Mouse (Mus musculus): ENCODE data around the gene Ccnd2. TPM values are rescaled to one million over a fixed set of nuclear protein-coding genes. Genes with fewer than 3 reads are reported as not detected.

Gene Ccnd2
- total RNA-seq (2014; fragmentation: Nextera tagmentation), result 125 and 390 TPM in 2 replicates
- 51.6 and 54.8 TPM in 2 replicates for total RNA-seq (2017)

DNA sequence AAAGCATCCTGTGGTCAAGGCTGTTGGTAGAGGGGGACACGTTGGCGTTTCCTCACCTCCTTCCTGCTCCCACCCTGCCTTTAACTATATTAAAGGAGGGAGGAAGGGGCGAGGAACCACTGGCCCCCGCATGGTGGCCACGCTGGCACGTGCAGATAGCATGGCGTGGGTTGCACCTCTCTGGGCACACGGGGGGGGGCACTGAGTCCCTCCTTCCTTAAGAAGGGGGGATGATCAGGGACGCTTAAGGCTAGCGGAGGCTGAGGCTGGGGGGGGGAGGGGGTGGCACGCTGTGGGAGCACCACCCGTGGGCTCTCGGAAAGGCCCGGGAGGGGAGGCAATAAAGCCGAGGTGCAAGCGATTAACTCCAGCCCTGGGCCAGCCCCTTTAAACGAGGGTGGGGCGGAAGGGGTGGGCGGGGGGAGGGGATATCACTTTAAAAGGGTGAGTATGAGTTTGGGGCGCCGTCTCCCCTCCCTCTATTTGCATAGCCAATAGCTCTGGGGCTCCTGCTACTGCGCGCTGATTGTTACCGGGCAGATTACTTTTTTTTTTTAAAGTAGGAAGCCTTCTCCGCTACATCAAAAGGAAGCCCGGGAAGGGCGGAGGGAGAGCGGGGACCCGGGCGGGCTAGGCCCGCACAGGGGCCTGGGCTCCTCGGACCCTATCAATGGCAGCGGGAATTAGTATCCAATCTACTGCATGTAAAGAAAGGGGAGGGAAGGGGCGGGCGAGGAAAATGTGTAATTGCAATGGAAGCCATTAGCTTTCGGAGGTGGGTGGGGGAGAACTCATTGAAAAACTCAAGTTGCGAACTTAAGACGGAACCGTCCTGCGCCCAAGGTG, at the start of gene Ccnd2:
Gene Ccnd2 (minus strand): TSS at position 88 of the 846 bp plus-strand sequence.
- peak; percentile 28 for ATAC-seq (replicated peaks; ENCODE audit: poor library complexity, severe bottlenecking)

- peak; percentile 65 for ATAC-seq (replicated peaks; ENCODE audit: poor library complexity, severe bottlenecking)
Measured at GRCm38 (mm10) chr6:127196985-127197384, 45.0 kb upstream of the Ccnd2 start.

GRCm38 (mm10) chr6:127181296-127181695, 29.3 kb upstream of the Ccnd2 start:
- ATAC-seq (replicated peaks; ENCODE audit: poor library complexity, severe bottlenecking), result no peak

DNA sequence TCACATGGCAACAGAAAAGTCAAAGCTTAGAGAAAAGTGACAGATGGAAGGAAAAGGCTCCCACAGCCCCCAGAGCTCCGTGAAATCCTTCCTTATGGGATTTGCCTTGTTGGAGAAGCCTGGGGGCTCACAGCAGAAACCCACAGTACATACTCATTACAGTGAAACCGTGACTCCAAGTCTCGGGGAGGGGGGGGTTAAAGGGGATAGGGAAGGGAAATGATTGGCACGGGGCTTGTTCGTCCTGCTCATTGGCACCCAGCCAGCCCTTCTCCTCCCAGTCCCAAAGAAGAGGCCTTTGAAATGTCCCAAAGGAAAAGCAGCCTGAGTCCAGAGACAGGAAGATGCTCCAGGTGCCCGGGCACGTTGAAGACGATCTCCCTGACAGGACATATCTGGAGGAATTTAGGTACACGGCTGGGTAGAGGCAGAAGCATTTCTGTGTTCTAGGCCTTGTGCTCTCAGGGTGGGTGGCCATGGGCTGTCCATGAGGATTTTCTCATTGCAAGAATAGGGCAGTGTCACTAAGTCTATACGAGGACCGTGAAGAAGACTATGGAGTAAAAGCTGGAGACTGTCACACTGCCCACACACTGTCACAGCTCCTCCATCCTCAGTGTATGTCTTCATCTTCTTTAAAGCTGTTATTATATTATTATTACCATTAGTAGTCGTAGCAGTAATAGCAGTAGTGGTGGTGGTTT, 27.2 kb upstream of the Ccnd2 start:
- ATAC-seq (replicated peaks; ENCODE audit: poor library complexity, severe bottlenecking), result no peak

- ATAC-seq (replicated peaks; ENCODE audit: poor library complexity, severe bottlenecking), result peak; percentile 57
Measured at GRCm38 (mm10) chr6:127177962-127178361, 26.0 kb upstream of the Ccnd2 start.

DNA sequence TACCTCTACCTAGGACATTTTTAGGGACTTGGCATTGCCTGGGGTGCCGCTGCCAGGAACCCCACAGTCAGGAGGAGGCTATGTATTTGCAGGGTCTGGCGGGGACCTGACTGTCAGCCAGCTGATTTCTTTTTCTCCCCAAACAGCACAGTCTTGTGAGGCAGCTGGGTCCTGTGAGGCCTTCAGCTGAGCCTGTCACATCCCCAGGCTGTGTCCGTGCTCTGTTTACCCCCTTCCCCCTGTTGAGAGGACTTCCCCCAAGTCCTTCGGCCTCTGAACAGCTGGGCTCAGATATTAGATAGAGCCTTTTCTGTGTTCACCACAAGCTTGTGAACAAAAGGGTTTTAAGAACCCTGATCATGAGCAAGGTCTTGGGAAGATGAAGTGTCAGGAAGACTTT, 25.4 kb upstream of the Ccnd2 start:
- ATAC-seq (replicated peaks; ENCODE audit: poor library complexity, severe bottlenecking), result no peak

DNA sequence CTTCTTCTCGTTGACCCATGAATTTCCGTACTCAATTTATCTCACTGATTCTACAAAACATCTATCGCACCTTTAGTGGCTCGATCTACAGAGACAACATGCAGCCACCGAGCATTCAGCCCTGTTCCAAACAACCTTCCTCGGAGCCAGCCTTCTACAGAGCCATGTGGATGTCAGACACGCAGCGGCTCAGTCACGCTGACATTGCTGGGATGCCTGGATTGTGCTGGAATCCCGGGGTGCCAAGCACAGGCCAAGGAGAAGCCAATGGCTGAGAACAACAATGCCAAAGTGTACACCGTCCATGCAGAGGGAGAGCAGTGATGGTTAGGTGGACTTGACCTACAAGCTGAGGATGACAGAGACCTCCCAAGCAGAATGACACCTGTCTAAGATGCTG, 20.5 kb upstream of the Ccnd2 start:
- no peak for ATAC-seq (replicated peaks; ENCODE audit: poor library complexity, severe bottlenecking)

DNA sequence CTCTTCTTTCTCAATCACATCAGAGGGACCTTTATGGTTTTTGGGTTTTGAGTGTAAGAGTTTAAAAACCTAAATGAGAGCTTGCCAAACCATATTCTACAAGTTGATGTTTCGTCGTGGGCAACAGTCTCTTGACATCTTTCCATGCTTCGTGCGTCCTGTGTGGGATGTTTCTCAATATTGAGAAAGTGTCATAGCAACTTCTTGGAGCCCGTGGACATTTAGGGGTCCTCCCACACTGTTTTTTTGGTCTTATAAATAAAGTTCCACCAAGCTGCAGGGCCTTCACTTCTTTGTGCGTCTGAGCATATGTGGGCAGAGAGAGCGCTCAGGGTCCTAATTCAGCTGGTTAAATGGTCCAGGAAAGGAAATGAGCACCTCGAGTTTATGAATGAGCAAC, 18.7 kb upstream of the Ccnd2 start:
- peak; percentile 46 for ATAC-seq (replicated peaks; ENCODE audit: poor library complexity, severe bottlenecking)

DNA sequence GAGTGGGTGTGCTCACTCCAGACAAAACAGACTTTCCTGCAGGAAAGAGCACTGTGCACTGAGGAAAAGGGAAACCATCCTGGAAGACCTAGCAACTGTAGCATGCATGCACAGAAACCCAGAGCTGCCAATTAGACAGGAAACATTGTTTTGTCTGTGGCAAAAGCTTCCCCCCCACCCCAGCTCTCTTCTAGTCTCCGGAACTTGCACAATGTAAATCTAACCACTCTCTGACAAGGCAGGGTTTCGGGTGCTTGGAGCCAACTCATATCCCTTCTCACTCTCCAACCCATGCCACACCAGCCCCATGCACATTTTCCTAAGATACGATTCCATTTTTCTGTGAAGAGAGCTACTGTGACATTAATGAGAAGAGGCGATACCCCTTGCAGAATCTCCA, 13.7 kb upstream of the Ccnd2 start:
- ATAC-seq (replicated peaks; ENCODE audit: poor library complexity, severe bottlenecking), result peak; percentile 78

GRCm38 (mm10) chr6:127162842-127163241, 10.8 kb upstream of the Ccnd2 start:
- ATAC-seq (replicated peaks; ENCODE audit: poor library complexity, severe bottlenecking), result peak; percentile 93

- no peak for ATAC-seq (replicated peaks; ENCODE audit: poor library complexity, severe bottlenecking)
Measured at GRCm38 (mm10) chr6:127157321-127157720, 5.3 kb upstream of the Ccnd2 start.

DNA sequence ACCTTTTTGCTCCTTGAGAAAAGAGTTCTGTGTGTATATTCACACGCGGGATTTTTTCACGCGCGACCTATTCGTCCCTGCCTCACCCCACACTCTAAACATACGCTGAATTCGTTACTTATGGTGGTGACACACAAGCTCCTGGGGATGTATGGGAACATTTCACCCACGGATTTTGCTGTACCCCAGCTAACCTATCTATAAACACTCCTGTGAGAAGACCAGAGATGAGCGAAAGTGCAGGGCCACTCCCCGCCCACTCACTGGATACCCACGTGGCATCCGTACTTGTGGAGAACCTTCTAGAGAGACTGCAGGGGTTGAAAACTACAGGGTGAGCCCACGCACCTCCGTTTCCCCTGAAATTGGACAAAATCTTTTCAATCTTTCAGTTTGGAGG, 3.5 kb upstream of the Ccnd2 start:
- no peak for ATAC-seq (replicated peaks; ENCODE audit: poor library complexity, severe bottlenecking)

DNA sequence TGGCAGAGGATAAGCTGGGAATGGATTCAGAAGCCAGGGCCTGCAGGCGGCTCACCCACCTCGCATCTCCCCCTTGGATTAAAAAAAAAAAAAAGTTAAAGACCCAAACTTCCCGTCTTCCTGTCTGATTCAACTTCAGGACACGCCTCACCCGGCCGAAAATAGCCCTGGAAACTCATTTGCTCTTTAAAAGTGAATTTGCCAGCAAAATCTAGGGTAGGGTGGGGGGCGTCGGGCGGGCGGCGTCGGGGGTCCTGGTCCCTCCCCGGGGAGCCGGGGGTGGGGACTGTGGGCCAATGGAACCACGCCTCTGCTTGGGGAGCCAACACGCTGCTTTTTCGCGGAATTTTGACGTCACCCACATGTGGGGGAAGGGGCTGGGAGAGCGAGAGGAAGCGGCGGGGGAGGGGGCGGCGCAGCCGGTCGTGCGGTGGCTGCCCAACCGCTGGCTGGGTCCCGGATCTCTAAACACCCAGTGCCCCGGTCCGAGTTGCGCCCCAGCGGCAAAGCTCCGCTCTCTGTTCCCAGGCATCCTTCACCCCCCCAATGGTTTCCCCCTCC, 2.8 kb upstream of the Ccnd2 start:
- ATAC-seq (replicated peaks; ENCODE audit: poor library complexity, severe bottlenecking), result peak; percentile 13

- no peak for ATAC-seq (replicated peaks; ENCODE audit: poor library complexity, severe bottlenecking)
Measured at GRCm38 (mm10) chr6:127153972-127154707, 2.1 kb upstream of the Ccnd2 start.

DNA sequence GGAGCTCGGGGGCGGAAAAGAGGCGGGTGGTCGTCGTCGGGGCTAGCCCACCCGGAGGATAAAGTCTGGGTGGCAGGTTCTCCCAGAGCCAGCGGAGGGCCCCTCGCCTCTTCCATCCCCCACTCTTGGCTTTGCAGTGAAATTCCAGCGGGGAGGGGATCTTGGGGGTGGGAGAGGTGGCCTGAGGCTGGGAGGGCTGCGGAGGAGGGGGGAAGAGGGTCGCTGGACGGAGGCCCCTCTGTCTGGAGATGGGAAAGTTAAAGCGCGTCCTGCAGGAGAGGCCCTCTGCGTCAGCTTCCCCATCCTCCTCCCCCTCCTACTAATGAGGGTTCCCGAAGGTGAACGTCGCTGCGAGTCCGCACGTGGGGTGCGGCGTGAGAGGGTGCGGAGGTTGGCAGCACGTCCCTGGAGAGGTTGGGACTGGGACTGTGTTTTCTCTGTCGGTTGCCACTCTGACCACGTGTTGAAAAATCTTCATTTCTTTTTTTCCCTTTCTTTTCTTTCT, 1.4 kb upstream of the Ccnd2 start:
- ATAC-seq (replicated peaks; ENCODE audit: poor library complexity, severe bottlenecking), result no peak

DNA sequence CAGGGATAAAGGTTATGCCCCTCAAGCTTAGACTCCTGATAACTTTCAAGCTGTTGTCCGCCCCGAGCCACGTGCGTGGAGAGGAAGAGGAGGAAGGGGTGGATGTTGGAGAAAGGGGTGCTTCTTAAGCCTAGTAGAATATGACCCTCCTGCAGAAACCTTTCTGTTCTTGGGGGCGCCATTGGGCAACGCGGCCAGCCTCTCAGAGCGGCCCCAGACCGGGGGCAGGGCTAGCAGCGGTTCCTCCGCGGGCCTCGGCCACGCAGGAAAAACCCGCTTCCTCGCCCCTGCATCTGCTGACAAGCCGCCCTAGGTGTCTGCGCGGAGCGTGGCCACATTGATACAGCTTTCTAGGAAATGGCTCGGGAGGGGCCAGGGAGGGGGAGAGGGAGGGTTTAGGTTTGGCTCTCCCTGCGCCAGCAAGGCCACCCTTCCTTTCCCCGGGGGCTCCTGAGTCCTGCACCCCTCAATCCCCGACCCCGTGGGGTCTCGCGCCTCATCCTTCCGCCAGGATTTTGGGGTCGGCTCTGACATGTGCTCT, 358 bp downstream of the Ccnd2 start:
- ATAC-seq (replicated peaks; ENCODE audit: poor library complexity, severe bottlenecking), result peak; percentile 23

GRCm38 (mm10) chr6:127150663-127151564, 1.1 kb downstream of the Ccnd2 start:
- peak; percentile 44 for ATAC-seq (replicated peaks; ENCODE audit: poor library complexity, severe bottlenecking)

GRCm38 (mm10) chr6:127149944-127150662, 1.9 kb downstream of the Ccnd2 start:
- no peak for ATAC-seq (replicated peaks; ENCODE audit: poor library complexity, severe bottlenecking)
